20 mouse cellular contexts compared by ENCODE assay signal in the genomic region with DNA sequence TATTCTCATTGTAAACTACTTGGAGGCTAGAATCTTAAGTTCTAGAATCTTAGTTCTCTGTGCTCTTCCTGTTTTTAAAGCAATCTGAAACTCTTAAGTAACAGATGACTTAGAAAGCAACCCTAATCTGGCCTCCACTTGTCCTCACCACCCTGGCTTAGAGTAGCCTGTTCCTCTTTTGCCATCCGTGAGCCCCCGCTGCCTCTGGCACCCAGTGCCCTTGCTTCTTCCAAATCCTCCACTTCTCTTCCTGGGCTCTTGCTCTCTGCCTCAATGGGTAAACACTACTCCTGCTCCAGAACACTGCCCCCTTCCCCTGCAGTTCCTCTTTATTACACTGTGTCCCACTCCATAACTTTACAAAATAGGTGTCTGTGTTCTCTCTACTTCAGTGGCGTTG. TPM values are rescaled to one million over a fixed set of nuclear protein-coding genes. Genes with fewer than 3 reads are reported as not detected.
DNase-seq lines count a peak whose midpoint lies in the region; ATAC-seq lines count a peak whose summit lies in the region.
"Had no signal": no experiment of that assay in that cellular context is flagged by ENCODE, and none has a peak within 500 bp of the region (broad histone marks: within the 10 kb centered on the region; RNA-seq: fewer than 3 reads in every experiment).

No protein-coding gene starts in this region.

- H3K27ac ChIP-seq in brown adipose tissue, adult 24 weeks (replicated peaks; ENCODE audit: low read depth, low read length): peak overlapping the region; percentile 57; the same call in 1 of the 2 replicates
- no peak overlapping the region for H3K27ac ChIP-seq in midbrain, embryonic 13.5 days
- H3K27ac ChIP-seq: embryonic facial prominence, embryonic 13.5 days; heart, embryonic 13.5 days; hindbrain, embryonic 15.5 days; intestine, embryonic 15.5 days; limb, embryonic 10.5 days; neural tube, embryonic 12.5 days had no signal

- H3K9ac ChIP-seq in midbrain, embryonic 13.5 days (replicated peaks): no peak overlapping the region
- H3K9ac ChIP-seq: embryonic facial prominence, embryonic 13.5 days; heart, embryonic 13.5 days; hindbrain, embryonic 15.5 days; intestine, embryonic 15.5 days; neural tube, embryonic 12.5 days had no signal

- H3K4me2 ChIP-seq in midbrain, embryonic 13.5 days (replicated peaks): no peak overlapping the region
- H3K4me2 ChIP-seq: embryonic facial prominence, embryonic 13.5 days; heart, embryonic 13.5 days; hindbrain, embryonic 15.5 days; intestine, embryonic 15.5 days; neural tube, embryonic 12.5 days had no signal

- H3K4me1 ChIP-seq in brown adipose tissue, adult 24 weeks (ENCODE audit: control insufficient read depth, insufficient read depth, insufficient read length, low read length): no peaks in the 10 kb centered on the region
- peaks cover 2% of the 10 kb centered on the region for H3K4me1 ChIP-seq in midbrain, embryonic 13.5 days (replicated peaks)
- H3K4me1 ChIP-seq: heart, embryonic 13.5 days; limb, embryonic 10.5 days; neural tube, embryonic 12.5 days had no signal

- no peak overlapping the region for H3K4me3 ChIP-seq in brown adipose tissue, adult 24 weeks (ENCODE audit: insufficient read depth, low read depth, low read length)
- H3K4me3 ChIP-seq in midbrain, embryonic 13.5 days (replicated peaks): no peak overlapping the region
- H3K4me3 ChIP-seq: embryonic facial prominence, embryonic 13.5 days; heart, embryonic 13.5 days; hindbrain, embryonic 15.5 days; intestine, embryonic 15.5 days; limb, embryonic 10.5 days; neural tube, embryonic 12.5 days had no signal

- ATAC-seq in midbrain, embryonic 13.5 days: no peak
- ATAC-seq in CD4-positive, CD25-positive, alpha-beta regulatory T cell, adult 4 months: no peak
- ATAC-seq: forebrain, embryonic 14.5 days; intestine, embryonic 15.5 days had no signal

- no peaks in the 10 kb centered on the region for H3K9me3 ChIP-seq in midbrain, embryonic 13.5 days
- H3K9me3 ChIP-seq: embryonic facial prominence, embryonic 13.5 days; heart, embryonic 13.5 days; hindbrain, embryonic 15.5 days; intestine, embryonic 15.5 days; limb, embryonic 10.5 days had no signal

- peak; percentile 21 to 44 for DNase-seq in spleen, postnatal 36 days (ENCODE audit: low spot score in 2 of 2)
- DNase-seq in spleen, postnatal 4 days (ENCODE audit: low spot score in 2 of 2): no peak
- peak; percentile 33 to 34 for DNase-seq in monocyte, adult 2 months (ENCODE audit: low read depth in 1 of 2, low spot score in 2 of 2)
- no peak for DNase-seq in ovary, postnatal 10 days (ENCODE audit: low spot score)
- DNase-seq: cerebellum, adult 9-11 months; heart, postnatal 36 days; kidney, adult 9 months; kidney, postnatal 4 days; layer of hippocampus, adult 9-11 months; right cerebral cortex, postnatal 14 days had no signal

- H3K36me3 ChIP-seq in midbrain, embryonic 13.5 days: peaks cover 48% of the 10 kb centered on the region
- H3K36me3 ChIP-seq: intestine, embryonic 15.5 days had no signal

- WGBS in midbrain, embryonic 13.5 days: 96% methylated on average over 3 of the region's 3 CpGs

- no peaks in the 10 kb centered on the region for H3K27me3 ChIP-seq in midbrain, embryonic 13.5 days
- H3K27me3 ChIP-seq: embryonic facial prominence, embryonic 13.5 days; heart, embryonic 13.5 days; hindbrain, embryonic 15.5 days; intestine, embryonic 15.5 days; neural tube, embryonic 12.5 days had no signal

RNA-seq across cellular contexts. Expression of gene Bphl, which starts 14.3 kb away (rescaled TPM):
- polyA plus RNA-seq in brown adipose tissue, adult 24 weeks (2012; ENCODE audit: insufficient read depth, insufficient read length, missing spikeins): 97.8 and 143 TPM in 2 replicates
- 31.6 and 36.8 TPM in 2 replicates for polyA plus RNA-seq in midbrain, embryonic 13.5 days (2015; fragmentation: Nextera tagmentation; extraction: Ambion mirVana)
- polyA plus RNA-seq in CD4-positive, CD25-positive, alpha-beta regulatory T cell, adult 4 months (2017; shearing (Covaris generic)): 10 to 100 TPM; 29.9 to 36.0 TPM

RNA-seq across cellular contexts. Expression of gene Tubb2a, which starts 26.1 kb away (rescaled TPM):
- polyA plus RNA-seq in brown adipose tissue, adult 24 weeks (2012; ENCODE audit: insufficient read depth, insufficient read length, missing spikeins): 21.2 and 76.9 TPM in 2 replicates
- 1,655 and 1,711 TPM in 2 replicates for polyA plus RNA-seq in midbrain, embryonic 13.5 days (2015; fragmentation: Nextera tagmentation; extraction: Ambion mirVana)
- polyA plus RNA-seq in CD4-positive, CD25-positive, alpha-beta regulatory T cell, adult 4 months (2017; shearing (Covaris generic)): 10 to 100 TPM; 17.8 to 20.1 TPM

RNA-seq across cellular contexts. Expression of gene Serpinb6a, which starts 49.1 kb away (rescaled TPM):
- polyA plus RNA-seq in brown adipose tissue, adult 24 weeks (2012; ENCODE audit: insufficient read depth, insufficient read length, missing spikeins): 60.1 and 80.3 TPM in 2 replicates
- polyA plus RNA-seq in midbrain, embryonic 13.5 days (2015; fragmentation: Nextera tagmentation; extraction: Ambion mirVana): 29.5 and 31.1 TPM in 2 replicates
- 10 to 100 TPM; 30.8 to 36.8 TPM for polyA plus RNA-seq in CD4-positive, CD25-positive, alpha-beta regulatory T cell, adult 4 months (2017; shearing (Covaris generic))

RNA-seq across cellular contexts. Expression of gene Ripk1, which starts 49.5 kb away (rescaled TPM):
- 7.0 and 11.0 TPM in 2 replicates for polyA plus RNA-seq in brown adipose tissue, adult 24 weeks (2012; ENCODE audit: insufficient read depth, insufficient read length, missing spikeins)
- 5.3 and 6.4 TPM in 2 replicates for polyA plus RNA-seq in midbrain, embryonic 13.5 days (2015; fragmentation: Nextera tagmentation; extraction: Ambion mirVana)
- 10 to 100 TPM; 10.4 to 18.0 TPM for polyA plus RNA-seq in CD4-positive, CD25-positive, alpha-beta regulatory T cell, adult 4 months (2017; shearing (Covaris generic))

Comparison
In these comparisons a context has a peak if more than half of its experiments do, and no peak if none do; other contexts are left out.
1. DNase-seq: peak in spleen, postnatal 36 days (2 of 2) and monocyte, adult 2 months (2 of 2); none in spleen, postnatal 4 days (0 of 2) and ovary, postnatal 10 days (single experiment).
2. RNA of gene Tubb2a, which starts 26.1 kb away (polyA plus RNA-seq): 1,655 to 1,711 TPM in midbrain, embryonic 13.5 days; 21.2 to 76.9 TPM in brown adipose tissue, adult 24 weeks and 17.8 to 20.1 TPM in CD4-positive, CD25-positive, alpha-beta regulatory T cell, adult 4 months; every median in the first group is over 10 times any median in the second.